Mouse (Mus musculus) liver, embryonic 14.5 days (tissue): Measurements from ENCODE around the gene Col23a1.

ENCODE experiments used
- CTCF ChIP-seq: IDR thresholded peaks from 2 replicates; pipeline ENCODE4 v1.5.1; 2016; ENCODE audit warnings: antibody characterized with exemption, low read depth, control low read depth
- EP300 ChIP-seq: IDR thresholded peaks from 2 replicates; pipeline ENCODE4 v1.6.1; 2016; ENCODE audit warnings: antibody characterized with exemption, low read depth

DNA sequence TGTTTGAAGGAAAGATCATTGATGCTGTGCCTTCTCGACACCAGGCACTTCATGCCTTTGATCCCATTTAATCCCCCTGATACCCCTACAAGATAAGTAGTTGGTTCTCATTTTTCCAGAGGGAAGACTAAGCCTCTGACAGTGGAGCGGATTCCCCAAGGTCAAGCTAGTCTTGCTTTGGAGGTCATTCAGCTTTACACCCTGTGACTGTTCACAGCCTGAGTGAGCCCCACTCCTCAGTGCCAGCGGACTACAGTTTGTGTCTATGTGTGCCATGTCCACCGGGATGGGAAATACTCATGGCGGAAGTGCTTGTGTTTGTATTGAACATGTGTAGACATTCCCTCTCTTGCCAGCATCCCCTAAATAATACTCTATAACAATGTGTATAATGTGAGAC lies 74.6 kb downstream of the Col23a1 start:
- TF ChIP-seq CTCF, result no peak
- no peak for TF ChIP-seq EP300
